Mouse (Mus musculus): Measurements from ENCODE around the gene Top2b.

DNA sequence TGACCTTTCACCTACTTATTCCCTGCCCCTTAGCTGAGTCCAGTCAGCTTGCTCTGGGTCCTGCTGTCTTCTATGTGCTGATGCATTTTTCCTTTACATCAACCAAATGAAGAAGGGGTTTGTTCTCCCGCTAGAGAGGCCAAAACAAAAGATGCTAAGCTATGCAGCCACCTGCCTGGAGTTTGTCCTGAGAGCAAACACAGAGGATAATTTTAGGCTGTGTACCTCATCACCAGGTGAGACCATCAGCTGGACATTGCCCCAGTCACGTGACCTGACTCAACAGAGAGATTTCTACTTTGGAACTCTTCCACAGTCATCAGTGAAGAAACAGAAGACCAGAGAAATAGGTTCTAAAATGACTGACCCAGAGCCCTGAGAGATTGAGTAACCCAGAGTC lies 114.5 kb downstream of the Top2b start:
- TF ChIP-seq CTCF (IDR thresholded peaks at IDR 0.05; ENCODE audit: extremely low read depth, insufficient read length, insufficient replicate concordance, low read depth, low read length) (no peak), POLR2A (IDR thresholded peaks at IDR 0.05; ENCODE audit: low read depth, low read length) (no peak)

Data from small intestine, adult 2 months (tissue).